Mouse (Mus musculus) thymus, postnatal 36 days (tissue): ENCODE results near the gene Foxn1.
A peak's percentile ranks its signal among the peaks of the same experiment; 100 is the strongest.

Experiments
- DNase-seq, 2 experiments: peaks; one replicate each; pipeline ENCODE4 v3.0.0; 2022; ENCODE audit warnings: mixed read lengths in 2 of 2

The Foxn1 gene

GRCm38 (mm10) chr11:78399680-78400079 lies 13.3 kb upstream of the Foxn1 start:
- peak; percentile 45 to 54 for DNase-seq

- no peak for DNase-seq
Observed at GRCm38 (mm10) chr11:78398212-78398611, 11.9 kb upstream of the Foxn1 start.

- peak; percentile 74 to 77 for DNase-seq
Observed at GRCm38 (mm10) chr11:78397397-78397796, 11.0 kb upstream of the Foxn1 start.

- DNase-seq: no peak
Observed at GRCm38 (mm10) chr11:78396950-78397349, 10.6 kb upstream of the Foxn1 start.

GRCm38 (mm10) chr11:78392728-78393127 lies 6.4 kb upstream of the Foxn1 start:
- no peak for DNase-seq

- no peak for DNase-seq
Observed at GRCm38 (mm10) chr11:78385776-78386175, 582 bp downstream of the Foxn1 start.

GRCm38 (mm10) chr11:78382701-78383100 lies 3.7 kb downstream of the Foxn1 start:
- no peak for DNase-seq

- DNase-seq: no peak
Observed at GRCm38 (mm10) chr11:78382286-78382685, 4.1 kb downstream of the Foxn1 start.

GRCm38 (mm10) chr11:78380996-78381395 lies 5.4 kb downstream of the Foxn1 start:
- DNase-seq: no peak

- no peak for DNase-seq
Observed at GRCm38 (mm10) chr11:78380351-78380750, 6.0 kb downstream of the Foxn1 start.

- DNase-seq: no peak
Observed at GRCm38 (mm10) chr11:78377549-78378159, 8.7 kb downstream of the Foxn1 start.

GRCm38 (mm10) chr11:78374147-78374546 lies 12.2 kb downstream of the Foxn1 start:
- DNase-seq: no peak

GRCm38 (mm10) chr11:78372610-78373009 lies 13.7 kb downstream of the Foxn1 start:
- DNase-seq: no peak

- DNase-seq: no peak
Observed at GRCm38 (mm10) chr11:78372166-78372565, 14.2 kb downstream of the Foxn1 start.

GRCm38 (mm10) chr11:78371711-78372110 lies 14.6 kb downstream of the Foxn1 start:
- DNase-seq: no peak

GRCm38 (mm10) chr11:78370389-78370788 lies 16.0 kb downstream of the Foxn1 start:
- no peak for DNase-seq

GRCm38 (mm10) chr11:78367456-78368225 lies 18.7 kb downstream of the Foxn1 start:
- no peak for DNase-seq

- no peak for DNase-seq
Observed at GRCm38 (mm10) chr11:78364103-78364502, 22.3 kb downstream of the Foxn1 start.

GRCm38 (mm10) chr11:78363309-78364007 lies 22.9 kb downstream of the Foxn1 start:
- DNase-seq: no peak

- DNase-seq: no peak
Observed at GRCm38 (mm10) chr11:78360789-78361131, 25.6 kb downstream of the Foxn1 start.

- peak; percentile 73 to 76 for DNase-seq
Observed at GRCm38 (mm10) chr11:78360125-78360788, 26.1 kb downstream of the Foxn1 start.

- peak; percentile 43 to 56 for DNase-seq
Observed at GRCm38 (mm10) chr11:78358330-78359007, 27.9 kb downstream of the Foxn1 start.
